Mouse (Mus musculus) liver, adult 2 months (tissue): ENCODE data around the gene Celf6. TPM values are rescaled to one million over a fixed set of nuclear protein-coding genes. Genes with fewer than 3 reads are reported as not detected.

ENCODE experiments used
- DNase-seq: peaks from one replicate; pipeline ENCODE4 v3.0.0-alpha.2; 2011; ENCODE audit warnings: low read depth, low spot score; ENCODE audit errors: extremely low read depth
- H3K27ac ChIP-seq: fragments of 200-500 bp; replicated peaks from 2 replicates; pipeline ENCODE4 v1.5.1; 2012; ENCODE audit warnings: low read depth, mild to moderate bottlenecking, control low read depth, inconsistent platforms, low read length; ENCODE audit not compliant: insufficient read depth
- H3K27me3 ChIP-seq: fragments of 200-500 bp; 2 replicates; pipeline ENCODE4 v1.6.1; 2012; ENCODE audit warnings: mild to moderate bottlenecking, moderate library complexity, low read length, inconsistent platforms; ENCODE audit not compliant: control insufficient read depth, insufficient read depth
- H3K36me3 ChIP-seq: fragments of 200-500 bp; 2 replicates; pipeline ENCODE4 v1.6.1; 2012; ENCODE audit warnings: low read length, inconsistent platforms; ENCODE audit not compliant: control insufficient read depth, insufficient read depth
- H3K4me1 ChIP-seq: fragments of 200-500 bp; 2 replicates; pipeline ENCODE4 v1.6.1; 2011; ENCODE audit warnings: low read length; ENCODE audit not compliant: control insufficient read depth, insufficient read depth
- H3K4me3 ChIP-seq: fragments of 200-500 bp; 2 replicates; pipeline ENCODE4 v1.5.1; 2011; ENCODE audit warnings: low read depth, mild to moderate bottlenecking, control low read depth, low read length, moderate library complexity; ENCODE audit not compliant: insufficient read depth
- H3K79me2 ChIP-seq: fragments of 200-500 bp; 2 replicates; pipeline ENCODE4 v1.6.1; 2012; ENCODE audit warnings: inconsistent platforms, mild to moderate bottlenecking, low read length, moderate library complexity; ENCODE audit not compliant: control insufficient read depth, insufficient read depth
- H3K9ac ChIP-seq: fragments of 200-500 bp; 2 replicates; pipeline ENCODE4 v1.6.1; 2012; ENCODE audit warnings: low read depth, mild to moderate bottlenecking, control low read depth, inconsistent platforms, low read length
- CTCF ChIP-seq: fragments of 200-500 bp; IDR thresholded peaks from 2 replicates; pipeline ENCODE4 v1.5.1; 2011; ENCODE audit warnings: low read depth, low read length, control low read depth
- POLR2A ChIP-seq: fragments of 200-500 bp; IDR thresholded peaks from 2 replicates; pipeline ENCODE4 v1.6.1; 2011; ENCODE audit warnings: low read length, control low read depth; ENCODE audit not compliant: insufficient read depth; ENCODE audit errors: extremely low read depth
- WGBS: fragments of 180-500 bp; shearing (Covaris S2); methylation state at CpG from one replicate; pipeline ENCODE4 v1.1.7; 2018; 5-methylcytosine and 5-hydroxymethylcytosine counted together
- polyA plus RNA-seq: library from polyadenylated mRNA; depleted of rRNA; stranded (reverse); fragments of >200 nt; gene quantifications from 2 replicates; pipeline ENCODE4 v1.2.3, GENCODE M21; 2012
- total RNA-seq: library from RNA; depleted of rRNA; stranded (reverse); fragments of >200 nt; gene quantifications from 2 replicates; pipeline ENCODE4 v1.2.3, GENCODE M21; 2014

Gene Celf6
- total and polyA plus RNA-seq, 2 experiments, result not detected

DNA sequence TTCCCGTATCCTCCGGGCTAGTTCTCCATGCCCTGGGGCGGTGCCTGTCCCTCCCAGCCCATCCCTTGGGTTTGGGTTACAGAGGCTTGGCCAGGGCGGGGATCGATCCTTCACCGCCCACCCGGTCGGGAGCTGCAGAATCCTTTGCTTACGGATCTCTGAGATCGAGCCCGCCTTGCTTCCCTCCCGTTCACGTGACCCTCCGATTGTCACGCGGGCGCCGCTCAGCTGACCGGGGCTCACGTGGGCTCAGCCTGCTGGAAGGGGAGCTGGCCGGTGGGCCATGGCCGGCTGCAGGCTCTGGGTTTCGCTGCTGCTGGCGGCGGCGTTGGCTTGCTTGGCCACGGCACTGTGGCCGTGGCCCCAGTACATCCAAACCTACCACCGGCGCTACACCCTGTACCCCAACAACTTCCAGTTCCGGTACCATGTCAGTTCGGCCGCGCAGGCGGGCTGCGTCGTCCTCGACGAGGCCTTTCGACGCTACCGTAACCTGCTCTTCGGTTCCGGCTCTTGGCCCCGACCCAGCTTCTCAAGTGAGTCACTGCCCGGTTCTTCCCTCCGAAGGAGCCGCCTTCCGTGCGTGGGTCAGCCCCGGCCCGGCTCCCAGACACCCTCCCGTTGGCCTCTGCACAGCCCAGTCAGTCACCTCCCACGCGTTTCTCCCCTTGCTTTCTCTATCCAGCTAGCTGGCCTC is 38.1 kb upstream of the Celf6 start, which contains the start of the genes Hexa and Tmem202:
TSS of gene Hexa (plus strand) at position 100 of the 697 bp plus-strand sequence.
TSS of gene Tmem202 (minus strand) at position 407 of the 697 bp plus-strand sequence.
- Histone ChIP-seq H3K79me2 (no peaks in the 10 kb centered on the region; the same call in 1 of the 2 replicates), H3K27me3 (no peaks in the 10 kb centered on the region), H3K4me3 (peak within 1 kb of the TSS; percentile 79), H3K27ac (peak within 1 kb of the TSS; percentile 63), H3K4me1 (peaks cover 5% of the 10 kb centered on the region), H3K36me3 (no peaks in the 10 kb centered on the region), H3K9ac (peak within 1 kb of the TSS; percentile 82)
- TF ChIP-seq CTCF (no peak), POLR2A (peak; percentile 51; the same call in 1 of the 2 replicates)
- peak; percentile 77 for DNase-seq
- 2% methylated on average over 55 of the region's 55 CpGs for WGBS

DNA sequence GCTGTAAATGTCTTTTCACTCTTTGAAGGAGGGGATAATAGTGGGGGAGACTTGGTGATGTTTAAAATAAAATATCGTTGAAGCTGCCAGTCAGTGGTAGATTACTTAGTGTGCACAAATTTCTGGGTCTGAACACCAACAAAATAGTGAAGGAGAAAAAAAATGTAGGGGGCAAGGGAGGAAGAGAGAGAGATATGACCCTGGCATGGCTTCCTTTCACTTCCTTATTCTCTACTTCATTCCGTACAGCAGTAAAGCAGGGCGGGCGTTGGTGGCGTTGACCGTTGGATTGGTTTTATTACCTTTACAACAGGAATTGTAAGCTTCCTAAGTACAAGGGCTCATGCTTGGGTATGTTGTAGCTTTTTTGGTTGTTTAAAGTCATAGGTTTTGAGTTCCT is 36.1 kb upstream of the Celf6 start:
- Histone ChIP-seq H3K79me2 (peaks cover 2% of the 10 kb centered on the region; the same call in 1 of the 2 replicates), H3K9ac (no peak overlapping the region), H3K4me3 (no peak overlapping the region), H3K27ac (no peak overlapping the region), H3K36me3 (no peaks in the 10 kb centered on the region), H3K4me1 (peaks cover 5% of the 10 kb centered on the region), H3K27me3 (no peaks in the 10 kb centered on the region)
- DNase-seq, result no peak
- 86% methylated on average over 6 of the region's 6 CpGs for WGBS
- TF ChIP-seq CTCF (no peak), POLR2A (no peak)

DNA sequence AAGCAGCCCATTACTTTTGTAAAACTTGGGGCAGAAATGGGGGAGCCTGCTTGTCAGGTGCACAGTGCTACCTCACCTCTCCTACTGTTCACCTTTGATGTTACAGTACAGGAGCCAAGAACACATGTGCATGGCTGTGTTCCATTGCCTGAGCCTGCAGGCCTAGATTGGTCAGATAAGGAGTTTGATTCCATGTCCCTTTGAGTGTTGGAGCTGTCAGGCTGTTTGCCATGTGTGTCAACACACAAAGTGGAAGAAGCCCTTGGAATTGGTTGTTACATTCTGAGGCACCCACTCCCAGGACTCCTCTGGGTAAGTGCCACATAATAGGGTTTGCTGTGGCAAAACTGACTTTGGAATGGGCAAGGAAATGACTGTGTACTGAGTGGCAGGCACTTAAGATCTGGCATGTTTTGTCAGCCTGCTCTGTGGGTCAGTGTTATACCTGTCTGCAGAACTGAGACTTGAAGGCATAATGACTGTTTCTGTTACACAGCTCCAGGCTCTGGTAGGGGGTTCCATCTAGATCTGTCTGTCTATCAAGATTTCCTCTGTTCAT is 34.9 kb upstream of the Celf6 start:
- DNase-seq, result peak; percentile 71

DNA sequence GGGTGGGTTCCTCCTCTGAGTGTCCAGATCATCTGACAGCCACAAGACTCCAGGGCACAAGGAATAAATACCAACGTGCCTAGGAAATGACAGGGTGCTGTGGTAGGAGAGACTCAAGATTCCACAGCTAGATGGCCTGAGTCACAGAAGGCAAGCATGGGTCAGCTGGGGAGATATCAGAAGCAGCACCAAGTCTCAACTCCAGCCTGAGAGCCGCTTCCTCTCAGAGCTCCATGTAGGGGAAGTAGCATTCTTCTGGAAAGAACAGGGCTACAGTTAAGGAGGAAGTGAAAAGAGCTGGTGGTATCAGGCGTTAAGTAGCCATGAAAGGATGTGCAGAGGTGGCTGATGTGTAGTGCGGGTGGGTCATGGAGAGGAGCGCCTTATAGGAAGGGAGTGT is 33.0 kb upstream of the Celf6 start:
- 0 out of 2 replicates have a peak, but pooled peaks cover 2% of the 10 kb centered on the region for H3K4me1 ChIP-seq
- H3K27me3 ChIP-seq, result no peaks in the 10 kb centered on the region
- H3K36me3 ChIP-seq, result no peaks in the 10 kb centered on the region
- 76% methylated on average over 5 of the region's 5 CpGs for WGBS
- no peak overlapping the region for H3K4me3 ChIP-seq
- H3K79me2 ChIP-seq, result peaks cover 8% of the 10 kb centered on the region; the same call in 1 of the 2 replicates
- no peak overlapping the region for H3K9ac ChIP-seq
- no peak overlapping the region for H3K27ac ChIP-seq
- DNase-seq, result peak; percentile 47
- TF ChIP-seq POLR2A (no peak), CTCF (no peak)

More for the DNA sequence above, 34.9 kb upstream of the Celf6 start:
- H3K27me3 ChIP-seq, result no peaks in the 10 kb centered on the region
- peaks cover 8% of the 10 kb centered on the region; the same call in 1 of the 2 replicates for H3K79me2 ChIP-seq
- TF ChIP-seq CTCF (no peak), POLR2A (no peak)
- H3K4me3 ChIP-seq, result no peak overlapping the region
- H3K9ac ChIP-seq, result no peak overlapping the region
- no peak overlapping the region for H3K27ac ChIP-seq
- no peaks in the 10 kb centered on the region for H3K36me3 ChIP-seq
- peaks cover 5% of the 10 kb centered on the region for H3K4me1 ChIP-seq

DNA sequence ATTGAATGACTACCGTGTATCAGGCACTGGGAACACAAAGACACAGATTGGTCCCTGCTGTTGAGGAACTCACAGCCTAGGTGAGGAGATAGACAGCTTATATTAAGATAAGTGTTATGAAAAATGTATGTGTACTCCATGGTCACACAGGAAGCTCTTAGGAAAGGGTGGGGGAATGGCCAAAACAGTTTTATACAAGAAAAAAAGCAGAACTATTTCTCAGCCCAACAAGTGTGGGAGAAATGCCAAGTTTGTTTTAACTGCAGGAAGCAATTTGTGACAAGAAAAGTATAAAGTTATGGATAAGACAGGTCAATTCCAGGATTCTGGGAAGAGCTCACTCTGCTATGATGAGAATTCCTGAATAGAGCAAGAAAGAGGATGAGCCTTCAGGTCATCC is 29.8 kb upstream of the Celf6 start:
- no peak for DNase-seq
- Histone ChIP-seq H3K4me3 (no peak overlapping the region), H3K36me3 (no peaks in the 10 kb centered on the region), H3K9ac (no peak overlapping the region), H3K4me1 (peaks cover 11% of the 10 kb centered on the region; the same call in 1 of the 2 replicates), H3K27ac (no peak overlapping the region), H3K27me3 (no peaks in the 10 kb centered on the region), H3K79me2 (peaks cover 8% of the 10 kb centered on the region; the same call in 1 of the 2 replicates)
- TF ChIP-seq CTCF, result no peak
- TF ChIP-seq POLR2A, result no peak
- WGBS, result 80% methylated on average over 1 of the region's 1 CpGs

DNA sequence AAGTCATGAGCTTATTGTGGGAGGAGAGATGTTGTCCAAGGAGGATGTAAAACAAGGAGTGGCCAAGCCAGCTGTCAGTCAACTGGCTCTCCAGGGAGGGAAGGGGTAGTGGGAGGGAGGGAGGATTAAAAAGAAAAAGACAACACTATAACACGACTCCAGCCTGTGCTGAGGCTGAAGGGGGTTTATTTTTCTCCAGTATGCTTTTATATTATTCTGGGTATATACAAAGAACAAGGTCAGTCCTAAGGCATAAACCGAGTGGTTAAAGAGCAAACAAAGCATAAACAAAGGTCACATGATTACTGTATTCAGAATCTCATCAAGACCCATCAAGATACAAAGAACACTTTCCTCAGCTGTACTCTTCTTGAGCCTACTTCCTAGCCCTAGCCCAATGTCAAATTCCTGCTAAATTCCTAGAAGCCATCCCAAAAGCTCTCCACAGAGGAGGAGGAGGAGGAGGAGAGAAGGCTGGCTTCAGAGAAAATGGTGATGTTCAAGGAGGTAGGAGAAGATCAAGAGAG is 28.7 kb upstream of the Celf6 start:
- no peak overlapping the region for H3K4me3 ChIP-seq
- peaks cover 9% of the 10 kb centered on the region; the same call in 1 of the 2 replicates for H3K4me1 ChIP-seq
- no peak for TF ChIP-seq POLR2A
- TF ChIP-seq CTCF, result no peak
- WGBS, result 90% methylated on average over 2 of the region's 2 CpGs
- H3K9ac ChIP-seq, result no peak overlapping the region
- no peaks in the 10 kb centered on the region for H3K27me3 ChIP-seq
- peaks cover 8% of the 10 kb centered on the region; the same call in 1 of the 2 replicates for H3K79me2 ChIP-seq
- no peaks in the 10 kb centered on the region for H3K36me3 ChIP-seq
- no peak overlapping the region for H3K27ac ChIP-seq
- no peak for DNase-seq
